Mouse (Mus musculus): Measurements from ENCODE around the gene Slc1a7.

Gene Slc1a7

GRCm38 (mm10) chr4:108051687-108052274, 83.6 kb downstream of the Slc1a7 start:
- no peak for DNase-seq (ENCODE audit: low read depth, low spot score)

GRCm38 (mm10) chr4:108052673-108053072, 84.5 kb downstream of the Slc1a7 start:
- DNase-seq (ENCODE audit: low read depth, low spot score) = no peak

GRCm38 (mm10) chr4:108055873-108056272, 87.7 kb downstream of the Slc1a7 start:
- no peak for DNase-seq (ENCODE audit: low read depth, low spot score)

DNA sequence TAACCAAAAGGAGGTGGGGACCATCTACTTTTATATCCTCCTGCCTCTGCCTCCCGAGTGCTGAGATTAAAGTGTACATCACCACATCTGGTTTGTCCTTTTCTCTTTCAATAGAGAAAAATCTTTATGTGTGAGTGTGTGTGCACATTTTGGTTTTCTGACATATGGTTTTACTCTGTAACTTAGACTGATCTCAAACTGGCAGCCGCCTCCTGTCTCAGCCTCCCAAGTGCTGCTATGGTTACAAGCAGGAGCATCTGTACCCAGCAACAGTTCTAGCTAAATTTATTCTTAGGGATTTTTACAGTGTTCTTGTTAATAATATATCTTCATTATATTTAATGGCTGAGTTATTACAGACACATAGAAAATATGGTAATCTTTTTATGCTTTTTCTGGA, 89.1 kb downstream of the Slc1a7 start:
- no peak for DNase-seq (ENCODE audit: low read depth, low spot score)

DNA sequence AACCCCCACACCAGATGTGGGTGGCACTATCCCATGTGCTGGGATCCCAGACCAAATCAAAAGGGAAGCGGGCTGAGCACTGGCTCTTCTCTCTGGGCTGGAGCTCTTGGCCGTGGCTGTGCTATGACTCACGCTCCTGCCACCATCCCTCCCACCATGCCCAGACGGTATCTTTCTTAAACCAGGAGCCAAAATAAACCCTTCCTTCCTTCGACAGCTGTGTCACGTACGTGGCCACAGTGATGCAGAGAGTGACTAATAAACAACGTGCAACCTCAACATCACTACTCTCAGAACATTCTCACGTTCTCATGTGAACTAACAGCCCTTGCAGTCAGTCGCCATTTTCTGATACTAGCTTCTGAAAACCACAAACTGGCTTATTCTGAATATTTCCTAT, 90.0 kb downstream of the Slc1a7 start:
- DNase-seq (ENCODE audit: low read depth, low spot score) = no peak

- no peak for DNase-seq (ENCODE audit: low read depth, low spot score)
Measured at GRCm38 (mm10) chr4:108059601-108060379, 91.7 kb downstream of the Slc1a7 start.

GRCm38 (mm10) chr4:108060774-108061173, 92.6 kb downstream of the Slc1a7 start:
- DNase-seq (ENCODE audit: low read depth, low spot score) = no peak

- no peak for DNase-seq (ENCODE audit: low read depth, low spot score)
Measured at GRCm38 (mm10) chr4:108062524-108062923, 94.4 kb downstream of the Slc1a7 start.
